Mouse (Mus musculus) B cell, adult 67 days (primary cell): Measurements from ENCODE around the gene Vmn2r46. TPM values are rescaled to one million over a fixed set of nuclear protein-coding genes. Genes with fewer than 3 reads are reported as not detected.

Experiments used
- total RNA-seq, 2 experiments: library from RNA; stranded (reverse); gene quantifications; 4 replicates each; pipeline ENCODE4 v1.2.4; 2023

The Vmn2r46 gene
- not detected for total RNA-seq

GRCm38 (mm10) chr7:9770471-9770870 lies at the start of gene Vmn2r46:
Vmn2r46 (minus strand) TSS chr7:9770571.

Other genes with a start within 250 kb of the Vmn2r46 start
- not detected for gene Vmn2r47, start 70.8 kb upstream of the Vmn2r46 start, total RNA-seq
- gene Vmn2r48, start 183.0 kb upstream of the Vmn2r46 start, total RNA-seq, result not detected
- gene Vmn2r49, start 221.7 kb upstream of the Vmn2r46 start, total RNA-seq, result not detected